Mouse (Mus musculus): ENCODE measurements around the gene Napepld. TPM values are rescaled to one million over a fixed set of nuclear protein-coding genes. Genes with fewer than 3 reads are reported as not detected.
A peak's percentile ranks its signal among the peaks of the same experiment; 100 is the strongest.
"Not testable (repeated sequence)": the region's sequence is repeated elsewhere in the genome, so short reads cannot be mapped to it uniquely, and the experiment has no call there.

The Napepld gene
- total RNA-seq, 2 experiments from 2014 or later: 2.8 to 5.7 TPM

DNA sequence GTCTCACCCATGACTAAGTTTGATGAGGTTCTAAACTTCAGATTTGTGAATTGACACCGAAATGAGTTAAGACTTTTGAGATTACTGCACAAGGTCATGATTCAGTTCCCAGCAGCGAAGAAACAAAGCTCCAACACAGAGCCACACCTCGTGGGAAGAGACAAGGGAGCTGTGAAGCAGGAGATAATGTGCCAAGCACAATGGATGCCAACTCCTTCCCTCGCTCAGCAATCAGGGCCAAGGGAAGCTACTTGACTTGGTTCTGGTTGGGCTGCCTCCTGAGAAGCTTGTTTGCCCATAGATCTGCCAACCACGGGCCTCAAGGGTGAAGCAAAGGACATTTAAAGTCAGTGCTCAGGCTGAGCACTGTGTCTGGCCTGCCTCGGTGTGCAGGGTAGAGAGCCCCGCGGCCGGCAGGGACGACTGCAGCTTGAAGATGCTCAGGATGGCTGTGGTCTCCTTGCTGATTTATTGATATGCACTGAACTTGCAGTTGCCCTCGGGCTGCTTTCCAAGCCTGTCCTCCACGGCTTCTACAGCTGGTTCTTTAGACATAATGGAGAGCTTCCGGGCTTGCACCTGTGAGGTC is 11.0 kb upstream of the Napepld start:
- no peak for ATAC-seq (replicated peaks; ENCODE audit: poor library complexity, severe bottlenecking)

- ATAC-seq (replicated peaks; ENCODE audit: poor library complexity, severe bottlenecking): not testable (repeated sequence)
Measured at GRCm38 (mm10) chr5:21708011-21708410, 6.8 kb upstream of the Napepld start.

DNA sequence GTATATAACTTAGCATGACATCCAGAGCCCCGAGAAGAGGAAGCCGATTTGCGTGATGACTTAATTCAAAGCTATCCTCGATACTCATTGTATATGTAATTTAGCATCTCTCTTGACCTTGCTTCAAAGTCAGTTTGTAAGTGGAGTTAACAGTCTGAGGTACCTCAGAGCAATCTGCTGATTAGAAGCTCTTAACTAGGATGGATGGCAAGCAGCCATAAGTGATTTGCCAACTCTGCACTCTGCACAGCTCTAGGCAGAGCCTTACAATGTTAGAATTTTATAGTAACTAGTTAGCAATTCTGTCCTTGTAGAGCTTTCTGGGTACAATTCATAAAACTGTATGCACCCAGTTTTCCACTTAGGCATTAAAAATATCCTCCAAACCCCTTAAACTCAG is 5.3 kb upstream of the Napepld start:
- ATAC-seq (replicated peaks; ENCODE audit: poor library complexity, severe bottlenecking): no peak

DNA sequence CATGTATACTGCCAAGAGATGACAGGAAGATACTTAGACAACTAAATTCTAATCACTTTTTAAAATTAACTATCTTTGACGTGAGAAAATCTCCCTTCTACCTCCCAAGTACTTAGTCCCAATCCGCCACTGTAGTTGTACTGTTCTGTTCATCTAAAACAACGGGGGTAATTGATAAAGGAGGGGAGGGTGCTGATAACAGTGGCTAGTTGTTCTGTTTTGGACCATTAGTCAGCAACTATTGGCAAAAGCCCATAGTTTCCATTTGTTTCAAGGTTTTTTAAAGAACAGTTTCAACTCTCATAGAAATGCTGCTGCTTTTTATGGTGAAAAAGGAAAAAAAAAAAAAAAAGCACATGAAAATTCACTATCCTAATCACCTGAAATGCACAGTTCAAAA is 2.5 kb upstream of the Napepld start:
- ATAC-seq (replicated peaks; ENCODE audit: poor library complexity, severe bottlenecking): no peak

GRCm38 (mm10) chr5:21702873-21703475 is 1.8 kb upstream of the Napepld start:
- no peak for ATAC-seq (replicated peaks; ENCODE audit: poor library complexity, severe bottlenecking)

- ATAC-seq (replicated peaks; ENCODE audit: poor library complexity, severe bottlenecking): no peak
Measured at GRCm38 (mm10) chr5:21702009-21702364, 791 bp upstream of the Napepld start.

GRCm38 (mm10) chr5:21700934-21701333 is 262 bp downstream of the Napepld start:
- ATAC-seq (replicated peaks; ENCODE audit: poor library complexity, severe bottlenecking): peak; percentile 44

DNA sequence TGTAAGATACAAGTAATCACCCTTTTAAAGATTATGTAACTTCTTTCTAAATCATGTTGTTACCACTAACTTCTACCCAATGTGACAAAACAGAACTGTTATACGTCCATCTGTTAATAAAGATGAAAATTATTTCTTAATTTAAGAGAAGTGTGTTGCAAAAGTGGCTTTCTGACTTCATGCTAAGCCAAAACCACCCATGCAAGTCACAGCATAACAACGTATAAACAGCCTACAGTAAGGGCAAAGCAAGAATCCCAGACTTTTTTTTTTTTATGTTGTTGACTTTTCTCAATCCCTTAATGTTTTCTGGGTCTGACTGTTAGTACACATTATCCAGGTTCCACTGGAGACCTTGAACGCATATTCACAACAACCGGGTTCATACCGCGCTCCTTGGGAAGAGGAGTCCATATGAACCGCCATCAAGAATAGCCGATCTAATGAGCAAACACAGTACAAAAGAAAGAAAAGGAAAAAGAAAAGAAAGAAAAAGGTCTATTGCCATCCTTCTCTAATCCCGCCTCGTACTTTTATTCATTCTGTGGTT is 849 bp downstream of the Napepld start:
- peak; percentile 31 for ATAC-seq (replicated peaks; ENCODE audit: poor library complexity, severe bottlenecking)

DNA sequence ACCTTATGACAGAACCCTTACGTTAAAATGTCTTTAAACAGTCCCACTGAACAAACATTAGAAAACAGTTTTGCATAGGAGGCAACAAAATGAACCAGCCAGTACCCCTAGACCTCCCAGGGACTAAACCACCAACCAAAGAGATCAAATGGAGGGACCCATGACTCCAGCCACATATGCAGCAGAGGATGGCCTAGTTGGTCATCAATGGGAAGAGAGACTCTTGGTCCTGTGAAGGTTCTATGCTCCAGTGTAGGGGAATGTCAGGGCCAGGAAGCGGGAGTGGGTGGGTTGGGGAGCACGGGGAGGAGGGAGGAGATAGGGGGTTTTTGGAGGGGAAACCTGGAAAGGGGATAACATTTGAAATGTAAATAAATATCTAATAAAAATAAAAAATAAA is 1.6 kb downstream of the Napepld start:
- not testable (repeated sequence) for ATAC-seq (replicated peaks; ENCODE audit: poor library complexity, severe bottlenecking)

DNA sequence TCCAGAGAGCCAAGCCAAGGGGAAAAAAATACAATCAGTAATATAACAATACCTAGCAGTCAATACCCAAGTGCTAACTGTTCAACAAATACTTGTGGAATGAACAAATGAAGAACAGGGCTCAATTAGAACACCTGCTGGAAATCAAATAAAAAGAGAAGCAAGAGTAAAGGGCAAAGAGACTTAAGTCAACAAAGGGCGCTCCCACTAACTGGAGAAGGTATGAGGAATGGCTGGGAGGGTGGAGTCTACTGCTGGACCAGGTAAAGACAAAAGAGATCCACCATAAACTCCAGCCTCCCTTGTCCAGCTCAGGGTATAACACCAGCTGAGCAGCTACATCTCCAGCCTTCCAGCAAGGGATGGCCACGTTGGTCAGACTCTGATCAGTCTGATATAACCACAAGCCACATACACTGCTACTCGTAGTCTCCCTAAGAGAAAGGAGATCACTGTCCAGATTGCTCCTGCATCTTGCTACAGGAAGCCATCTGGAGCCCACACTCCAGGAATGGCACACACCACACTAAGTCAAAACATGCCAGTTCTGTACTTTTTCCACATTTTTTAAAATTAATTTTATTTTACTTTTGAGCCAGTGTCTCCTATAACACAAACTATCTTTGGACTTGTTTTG is 6.2 kb downstream of the Napepld start:
- no peak for ATAC-seq (replicated peaks; ENCODE audit: poor library complexity, severe bottlenecking)

DNA sequence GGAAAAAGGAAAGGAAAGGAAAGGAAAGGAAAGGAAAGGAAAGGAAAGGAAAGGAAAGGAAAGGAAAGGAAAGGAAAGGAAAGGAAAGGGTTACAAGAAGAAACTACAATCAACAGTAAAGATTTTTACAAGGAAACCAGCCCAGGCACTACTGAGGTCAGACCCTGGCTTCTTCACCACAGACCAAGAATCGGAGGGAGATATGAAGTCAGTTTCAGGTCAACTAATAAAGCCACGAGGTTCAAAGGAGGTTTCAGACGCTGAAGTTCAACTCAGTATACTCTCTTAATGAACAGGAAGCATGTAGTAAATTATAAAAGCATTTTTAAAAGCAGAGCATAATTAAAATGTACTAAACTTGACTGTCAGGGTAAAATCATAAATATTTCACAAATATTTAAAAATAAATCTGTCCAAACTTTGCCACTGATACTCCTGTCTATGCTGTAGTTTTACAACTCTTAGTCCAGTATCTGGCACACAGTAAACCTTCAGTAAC is 7.8 kb downstream of the Napepld start:
- ATAC-seq (replicated peaks; ENCODE audit: poor library complexity, severe bottlenecking): no peak

GRCm38 (mm10) chr5:21692230-21692629 is 9.0 kb downstream of the Napepld start:
- ATAC-seq (replicated peaks; ENCODE audit: poor library complexity, severe bottlenecking): peak; percentile 17; the same call in 1 of the 2 replicates

GRCm38 (mm10) chr5:21687042-21687441 is 14.2 kb downstream of the Napepld start:
- ATAC-seq (replicated peaks; ENCODE audit: poor library complexity, severe bottlenecking): peak; percentile 33; the same call in 1 of the 2 replicates

DNA sequence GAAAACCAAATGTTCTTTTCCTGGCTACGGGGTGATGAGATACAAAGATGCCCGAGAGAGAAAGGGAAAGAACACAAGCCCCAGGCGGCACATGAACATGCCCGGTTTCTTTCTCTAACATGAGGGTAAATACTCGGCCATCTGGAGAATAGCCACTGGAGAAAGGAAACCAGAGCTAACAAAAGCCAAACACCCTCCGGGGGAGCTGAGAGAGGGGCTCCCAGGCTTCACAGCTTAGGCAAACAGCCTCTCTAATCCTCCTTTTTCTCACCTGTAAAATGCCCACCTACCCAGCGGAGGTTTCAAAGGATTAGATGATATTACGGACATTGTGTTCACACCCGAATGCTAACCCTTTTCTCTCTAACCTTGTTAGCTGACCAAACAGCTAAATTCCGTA is 16.2 kb downstream of the Napepld start:
- ATAC-seq (replicated peaks; ENCODE audit: poor library complexity, severe bottlenecking): no peak

GRCm38 (mm10) chr5:21683811-21684210 is 17.4 kb downstream of the Napepld start:
- no peak for ATAC-seq (replicated peaks; ENCODE audit: poor library complexity, severe bottlenecking)

DNA sequence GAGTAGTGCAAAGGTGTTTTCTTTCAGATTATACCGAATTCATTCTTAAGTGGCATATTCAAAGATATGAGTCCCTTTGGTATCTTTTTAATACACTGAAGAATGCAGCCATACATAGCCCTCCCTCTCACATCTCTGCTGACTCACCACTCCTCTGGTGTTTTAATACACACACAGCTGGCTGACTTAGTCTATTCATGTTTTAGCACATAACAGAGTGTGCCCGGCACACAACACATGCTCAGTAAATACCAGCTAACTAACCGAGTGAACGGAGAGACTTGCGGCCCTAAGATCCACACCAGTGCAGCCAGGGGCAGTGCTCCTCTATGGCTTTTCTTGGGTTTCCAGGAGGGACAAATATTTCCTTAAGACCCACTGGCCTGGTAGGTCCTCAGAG is 20.3 kb downstream of the Napepld start:
- ATAC-seq (replicated peaks; ENCODE audit: poor library complexity, severe bottlenecking): no peak

- ATAC-seq (replicated peaks; ENCODE audit: poor library complexity, severe bottlenecking): no peak
Measured at GRCm38 (mm10) chr5:21680029-21680428, 21.2 kb downstream of the Napepld start.

DNA sequence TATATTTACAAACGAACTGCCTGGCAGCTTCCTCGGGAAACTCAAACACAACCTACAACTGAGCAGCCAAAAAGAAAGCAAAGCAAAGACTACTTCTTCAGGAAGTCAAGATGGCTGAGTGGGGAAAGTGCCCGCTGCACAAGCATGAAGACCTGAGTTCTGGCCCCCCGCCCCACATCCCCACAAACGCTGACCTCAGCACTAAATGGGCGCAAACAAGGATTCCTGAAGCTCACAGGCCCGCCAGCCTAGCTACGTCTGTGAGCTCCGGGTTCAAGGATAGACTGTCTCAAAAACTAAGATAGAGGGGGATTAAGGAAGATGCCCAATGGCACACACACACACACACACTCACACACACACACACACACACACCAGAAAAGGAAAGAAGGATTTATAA is 22.8 kb downstream of the Napepld start:
- no peak for ATAC-seq (replicated peaks; ENCODE audit: poor library complexity, severe bottlenecking)

DNA sequence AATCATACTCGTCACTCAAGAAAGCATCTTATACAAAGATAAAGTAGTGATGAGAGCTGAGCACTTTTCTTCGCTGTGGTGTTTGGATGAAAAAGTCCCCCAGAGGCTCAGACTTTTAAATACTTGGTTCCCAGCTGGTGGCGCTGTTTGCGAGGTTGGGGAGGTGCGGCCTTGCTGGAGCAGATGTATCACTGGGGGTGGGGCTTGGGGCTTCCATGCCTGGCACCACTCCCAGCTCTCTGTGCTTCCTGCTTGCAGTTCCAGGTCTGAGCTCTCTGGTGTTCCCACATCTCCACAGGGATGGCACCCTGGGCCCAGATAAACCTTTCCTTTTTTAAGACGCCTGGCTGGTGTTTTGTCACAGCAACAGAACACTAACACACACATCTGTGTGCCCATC is 23.3 kb downstream of the Napepld start:
- ATAC-seq (replicated peaks; ENCODE audit: poor library complexity, severe bottlenecking): no peak

DNA sequence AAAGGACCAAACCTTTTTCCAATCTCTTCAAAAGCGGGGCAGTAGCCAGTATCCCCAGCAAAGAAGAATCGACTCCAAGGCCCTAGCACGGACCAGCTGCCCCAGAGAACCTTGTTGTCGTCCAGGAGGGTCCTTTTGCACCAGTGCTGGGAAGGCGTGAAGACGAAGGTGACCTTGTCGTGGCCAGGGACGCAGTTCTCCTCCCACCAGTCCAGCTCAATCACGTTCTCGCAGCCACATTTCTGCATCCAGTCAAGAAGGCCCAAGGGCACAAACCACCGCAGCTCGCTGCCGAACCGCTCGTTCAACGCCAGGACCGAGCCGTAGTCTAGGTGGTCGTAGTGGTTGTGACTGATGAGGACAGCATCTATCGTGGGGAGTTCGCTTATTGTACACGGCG is 25.7 kb downstream of the Napepld start:
- no peak for ATAC-seq (replicated peaks; ENCODE audit: poor library complexity, severe bottlenecking)

- ATAC-seq (replicated peaks; ENCODE audit: poor library complexity, severe bottlenecking): no peak
Measured at GRCm38 (mm10) chr5:21675019-21675418, 26.2 kb downstream of the Napepld start.

GRCm38 (mm10) chr5:21673742-21674141 is 27.5 kb downstream of the Napepld start:
- ATAC-seq (replicated peaks; ENCODE audit: poor library complexity, severe bottlenecking): no peak
